Mouse (Mus musculus) C2C12 (cell line): Measurements from ENCODE around the gene Panx3.
A peak's percentile ranks its signal among the peaks of the same experiment; 100 is the strongest.

Source experiments
- CEBPB ChIP-seq: IDR thresholded peaks from one replicate; pipeline ENCODE4 v1.6.1; 2011; ENCODE audit warnings: low read depth, mild to moderate bottlenecking, control low read depth, moderate library complexity
- CTCF ChIP-seq: IDR thresholded peaks from one replicate; pipeline ENCODE4 v1.5.1; 2011; ENCODE audit not compliant: control insufficient read depth, insufficient read depth, insufficient read length
- MYOD1 ChIP-seq: IDR thresholded peaks from one replicate; pipeline ENCODE4 v1.6.1; 2011; ENCODE audit warnings: low read depth; ENCODE audit not compliant: control insufficient read depth, insufficient read length
- MYOG ChIP-seq: IDR thresholded peaks from one replicate; pipeline ENCODE4 v1.6.1; 2011; ENCODE audit not compliant: control insufficient read depth, insufficient read length; ENCODE audit errors: extremely low read depth

GRCm38 (mm10) chr9:37636335-37636734 is 32.7 kb downstream of the Panx3 start:
- TF ChIP-seq CTCF (peak; percentile 64), MYOD1 (no peak), CEBPB (no peak), MYOG (no peak)
